Mouse (Mus musculus): ENCODE data around the gene Tdpoz4.
"Not testable (repeated sequence)": the region's sequence is repeated elsewhere in the genome, so short reads cannot be mapped to it uniquely, and the experiment has no call there.

DNA sequence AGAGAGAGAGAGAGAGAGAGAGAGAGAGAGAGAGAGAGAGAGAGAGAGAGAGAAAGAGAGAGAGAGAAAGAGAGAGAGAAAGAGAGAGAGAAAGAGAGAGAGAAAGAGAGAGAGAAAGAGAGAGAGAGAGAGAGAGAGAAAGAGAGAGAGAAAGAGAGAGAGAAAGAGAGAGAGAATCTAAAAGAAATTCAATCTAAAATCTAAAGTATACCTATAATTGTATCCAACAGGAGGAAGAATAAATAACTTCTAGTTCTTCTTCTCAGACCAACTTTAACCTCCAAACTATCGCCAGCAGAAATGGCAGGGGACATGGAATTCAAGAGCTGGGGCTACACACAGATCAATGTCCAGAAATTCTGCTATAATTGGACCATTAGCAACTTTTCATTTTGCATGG is 29.5 kb downstream of the Tdpoz4 start, which contains the start of gene Tdpoz3:
- not testable (repeated sequence) for TF ChIP-seq CTCF (IDR thresholded peaks at IDR 0.05; ENCODE audit: low read depth, low read length); POLR2A (IDR thresholded peaks at IDR 0.05; ENCODE audit: extremely low read depth, insufficient read depth, low read length)

All from liver, adult 2 months (tissue).